Mouse (Mus musculus): ENCODE data around the gene Zfp592.

Gene Zfp592

GRCm38 (mm10) chr7:81055709-81056370, 62.4 kb downstream of the Zfp592 start:
- intact Hi-C loops (cut with DNase I), result no loop called here

GRCm38 (mm10) chr7:81057471-81057870, 64.0 kb downstream of the Zfp592 start, which contains the start of gene Alpk3:
TSS of gene Alpk3 (plus strand) at chr7:81057600.
- intact Hi-C loops (cut with DNase I), result no loop called here

- intact Hi-C loops (cut with DNase I), result no loop called here
Observed at GRCm38 (mm10) chr7:81057901-81058711, 64.6 kb downstream of the Zfp592 start.

- intact Hi-C loops (cut with DNase I), result no loop called here
Observed at GRCm38 (mm10) chr7:81058712-81059154, 65.3 kb downstream of the Zfp592 start.

GRCm38 (mm10) chr7:81059388-81059787, 65.9 kb downstream of the Zfp592 start:
- intact Hi-C loops (cut with DNase I), result no loop called here

GRCm38 (mm10) chr7:81060908-81061307, 67.4 kb downstream of the Zfp592 start:
- intact Hi-C loops (cut with DNase I), result no loop called here

GRCm38 (mm10) chr7:81061936-81062335, 68.5 kb downstream of the Zfp592 start:
- intact Hi-C loops (cut with DNase I), result no loop called here

- intact Hi-C loops (cut with DNase I), result no loop called here
Observed at GRCm38 (mm10) chr7:81063332-81063731, 69.9 kb downstream of the Zfp592 start.

GRCm38 (mm10) chr7:81066714-81067113, 73.2 kb downstream of the Zfp592 start:
- intact Hi-C loops (cut with DNase I), result no loop called here

GRCm38 (mm10) chr7:81072463-81072862, 79.0 kb downstream of the Zfp592 start:
- intact Hi-C loops (cut with DNase I), result no loop called here

- intact Hi-C loops (cut with DNase I), result no loop called here
Observed at GRCm38 (mm10) chr7:81073273-81073672, 79.8 kb downstream of the Zfp592 start.

- intact Hi-C loops (cut with DNase I), result no loop called here
Observed at GRCm38 (mm10) chr7:81074546-81074945, 81.1 kb downstream of the Zfp592 start.

- intact Hi-C loops (cut with DNase I), result no loop called here
Observed at GRCm38 (mm10) chr7:81075299-81075698, 81.8 kb downstream of the Zfp592 start.

GRCm38 (mm10) chr7:81075732-81076131, 82.3 kb downstream of the Zfp592 start:
- intact Hi-C loops (cut with DNase I), result no loop called here

GRCm38 (mm10) chr7:81077009-81077408, 83.5 kb downstream of the Zfp592 start:
- intact Hi-C loops (cut with DNase I), result no loop called here

- intact Hi-C loops (cut with DNase I), result no loop called here
Observed at GRCm38 (mm10) chr7:81078740-81079139, 85.3 kb downstream of the Zfp592 start.

- intact Hi-C loops (cut with DNase I), result no loop called here
Observed at GRCm38 (mm10) chr7:81093420-81093965, 100.0 kb downstream of the Zfp592 start.

GRCm38 (mm10) chr7:81094104-81094757, 100.8 kb downstream of the Zfp592 start:
- intact Hi-C loops (cut with DNase I), result no loop called here

Data from adrenal gland (tissue).